Mouse (Mus musculus) heart, embryonic 12.5 days (tissue): ENCODE results near the gene Mical3. TPM values are rescaled to one million over a fixed set of nuclear protein-coding genes. Genes with fewer than 3 reads are reported as not detected.

Source experiments
- ATAC-seq: fragments of 200-750 bp; cut with Nextera tagmentation; 2 replicates; pipeline ENCODE4 v1.8.0; 2017; ENCODE audit warnings: moderate TSS enrichment, moderate library complexity; ENCODE audit not compliant: insufficient number of reproducible peaks, low FRiP score
- H3K27ac ChIP-seq: fragments of 300-500 bp; sonication (generic); 2 replicates; pipeline ENCODE4 v1.5.1; 2016; ENCODE audit warnings: mild to moderate bottlenecking, moderate library complexity; ENCODE audit not compliant: poor library complexity, severe bottlenecking
- H3K27me3 ChIP-seq: fragments of 300-500 bp; sonication (generic); replicated peaks from 2 replicates; pipeline ENCODE4 v1.6.1; 2016; ENCODE audit warnings: mild to moderate bottlenecking, moderate library complexity
- H3K36me3 ChIP-seq: fragments of 300-500 bp; sonication (generic); 2 replicates; pipeline ENCODE4 v1.6.1; 2016; ENCODE audit warnings: mild to moderate bottlenecking, moderate library complexity
- H3K4me1 ChIP-seq: fragments of 300-500 bp; sonication (generic); replicated peaks from 2 replicates; pipeline ENCODE4 v1.6.1; 2016; ENCODE audit warnings: mild to moderate bottlenecking
- H3K4me2 ChIP-seq: fragments of 300-500 bp; sonication (generic); 2 replicates; pipeline ENCODE4 v1.6.1; 2016; ENCODE audit warnings: mild to moderate bottlenecking, moderate library complexity
- H3K4me3 ChIP-seq: fragments of 300-500 bp; sonication (generic); 2 replicates; pipeline ENCODE4 v1.5.1; 2016; ENCODE audit warnings: mild to moderate bottlenecking
- H3K9ac ChIP-seq: fragments of 300-500 bp; sonication (generic); 2 replicates; pipeline ENCODE4 v1.6.1; 2016; ENCODE audit warnings: mild to moderate bottlenecking, moderate library complexity
- H3K9me3 ChIP-seq: fragments of 300-500 bp; sonication (generic); replicated peaks from 2 replicates; pipeline ENCODE4 v1.6.1; 2016; ENCODE audit warnings: mild to moderate bottlenecking, moderate library complexity
- WGBS: fragments of 180-500 bp; shearing (Covaris S2); methylation state at CpG from one replicate; pipeline ENCODE4 v1.1.7; 2016; 5-methylcytosine and 5-hydroxymethylcytosine counted together
- polyA plus RNA-seq: library from polyadenylated mRNA; unstranded; fragments of >200 nt; fragmentation: Nextera tagmentation; extraction: Ambion mirVana; gene quantifications from 2 replicates; pipeline ENCODE4 v1.2.1, GENCODE M21; 2016

Gene Mical3
- polyA plus RNA-seq, 1 experiment from 2014 or later, result 37.4 TPM

GRCm38 (mm10) chr6:121048696-121049095 is 82.1 kb downstream of the Mical3 start:
- H3K4me3 ChIP-seq, result no peak overlapping the region
- H3K4me1 ChIP-seq, result peaks cover 89% of the 10 kb centered on the region
- H3K36me3 ChIP-seq, result no peaks in the 10 kb centered on the region
- H3K9ac ChIP-seq, result no peak overlapping the region
- no peaks in the 10 kb centered on the region for H3K27me3 ChIP-seq
- H3K9me3 ChIP-seq, result no peaks in the 10 kb centered on the region
- H3K27ac ChIP-seq, result no peak overlapping the region
- H3K4me2 ChIP-seq, result no peak overlapping the region
- ATAC-seq, result no peak
- WGBS, result 80% methylated on average over 8 of the region's 8 CpGs

GRCm38 (mm10) chr6:121045345-121046080 is 85.3 kb downstream of the Mical3 start:
- ATAC-seq, result no peak
- 68% methylated on average over 20 of the region's 20 CpGs for WGBS
- no peak overlapping the region for H3K4me2 ChIP-seq

GRCm38 (mm10) chr6:121043434-121044189 is 87.2 kb downstream of the Mical3 start:
- no peak overlapping the region for H3K9ac ChIP-seq
- WGBS, result 64% methylated on average over 14 of the region's 14 CpGs
- no peaks in the 10 kb centered on the region for H3K9me3 ChIP-seq
- H3K27me3 ChIP-seq, result no peaks in the 10 kb centered on the region
- peaks cover 67% of the 10 kb centered on the region for H3K4me1 ChIP-seq
- H3K4me3 ChIP-seq, result no peak overlapping the region
- ATAC-seq, result no peak
- H3K27ac ChIP-seq, result no peak overlapping the region
- no peak overlapping the region for H3K4me2 ChIP-seq
- peaks cover 36% of the 10 kb centered on the region for H3K36me3 ChIP-seq

More at GRCm38 (mm10) chr6:121045345-121046080, 85.3 kb downstream of the Mical3 start:
- peaks cover 75% of the 10 kb centered on the region for H3K4me1 ChIP-seq
- no peak overlapping the region for H3K27ac ChIP-seq
- no peak overlapping the region for H3K9ac ChIP-seq
- no peak overlapping the region for H3K4me3 ChIP-seq
- no peaks in the 10 kb centered on the region for H3K27me3 ChIP-seq
- H3K36me3 ChIP-seq, result peaks cover 17% of the 10 kb centered on the region
- H3K9me3 ChIP-seq, result no peaks in the 10 kb centered on the region

- no peak for ATAC-seq
- Histone ChIP-seq H3K9ac (no peak overlapping the region), H3K4me1 (peaks cover 42% of the 10 kb centered on the region), H3K4me3 (no peak overlapping the region), H3K9me3 (no peaks in the 10 kb centered on the region), H3K36me3 (peaks cover 73% of the 10 kb centered on the region), H3K27me3 (no peaks in the 10 kb centered on the region), H3K4me2 (no peak overlapping the region), H3K27ac (no peak overlapping the region)
- 78% methylated on average over 3 of the region's 3 CpGs for WGBS
Observed at GRCm38 (mm10) chr6:121039719-121040118, 91.1 kb downstream of the Mical3 start.

- Histone ChIP-seq H3K9ac (no peak overlapping the region), H3K4me2 (no peak overlapping the region), H3K27ac (no peak overlapping the region), H3K9me3 (no peaks in the 10 kb centered on the region), H3K27me3 (no peaks in the 10 kb centered on the region), H3K36me3 (peaks cover 77% of the 10 kb centered on the region), H3K4me1 (peaks cover 38% of the 10 kb centered on the region), H3K4me3 (no peak overlapping the region)
- ATAC-seq, result no peak
- 70% methylated on average over 9 of the region's 9 CpGs for whole genome bisulfite sequencing
Observed at GRCm38 (mm10) chr6:121039286-121039685, 91.5 kb downstream of the Mical3 start.

GRCm38 (mm10) chr6:121037086-121037485 is 93.7 kb downstream of the Mical3 start:
- ATAC-seq, result no peak
- Histone ChIP-seq H3K4me2 (no peak overlapping the region), H3K36me3 (peaks cover 96% of the 10 kb centered on the region), H3K27ac (no peak overlapping the region), H3K4me1 (peaks cover 22% of the 10 kb centered on the region), H3K4me3 (no peak overlapping the region), H3K27me3 (no peaks in the 10 kb centered on the region), H3K9me3 (peaks cover 3% of the 10 kb centered on the region; the same call in 1 of the 2 replicates), H3K9ac (no peak overlapping the region)
- 52% methylated on average over 4 of the region's 4 CpGs for WGBS

- Histone ChIP-seq H3K4me3 (no peak overlapping the region), H3K27me3 (no peaks in the 10 kb centered on the region), H3K36me3 (peaks cover 96% of the 10 kb centered on the region), H3K4me1 (peaks cover 18% of the 10 kb centered on the region), H3K27ac (peak overlapping the region; percentile 65; the same call in 1 of the 2 replicates), H3K9me3 (peaks cover 3% of the 10 kb centered on the region; the same call in 1 of the 2 replicates), H3K9ac (no peak overlapping the region), H3K4me2 (no peak overlapping the region)
- ATAC-seq, result no peak
- WGBS, result 68% methylated on average over 3 of the region's 3 CpGs
Observed at GRCm38 (mm10) chr6:121035929-121036328, 94.9 kb downstream of the Mical3 start.

- Histone ChIP-seq H3K4me3 (no peak overlapping the region), H3K9me3 (peaks cover 3% of the 10 kb centered on the region; the same call in 1 of the 2 replicates), H3K9ac (no peak overlapping the region), H3K36me3 (peaks cover 97% of the 10 kb centered on the region), H3K4me2 (no peak overlapping the region), H3K4me1 (peaks cover 18% of the 10 kb centered on the region), H3K27ac (peak overlapping the region; percentile 65), H3K27me3 (no peaks in the 10 kb centered on the region)
- ATAC-seq, result no peak
- 54% methylated on average over 12 of the region's 12 CpGs for WGBS
Observed at GRCm38 (mm10) chr6:121035268-121035667, 95.5 kb downstream of the Mical3 start.

- 90% methylated on average over 3 of the region's 3 CpGs for WGBS
- no peak overlapping the region for H3K4me2 ChIP-seq
- H3K9me3 ChIP-seq, result peaks cover 3% of the 10 kb centered on the region; the same call in 1 of the 2 replicates
- H3K27ac ChIP-seq, result no peak overlapping the region
- no peak overlapping the region for H3K9ac ChIP-seq
- no peaks in the 10 kb centered on the region for H3K27me3 ChIP-seq
- peaks cover 97% of the 10 kb centered on the region for H3K36me3 ChIP-seq
- H3K4me1 ChIP-seq, result peaks cover 9% of the 10 kb centered on the region
- no peak overlapping the region for H3K4me3 ChIP-seq
- no peak for ATAC-seq
Observed at GRCm38 (mm10) chr6:121033250-121033649, 97.5 kb downstream of the Mical3 start.

GRCm38 (mm10) chr6:121031370-121031769 is 99.4 kb downstream of the Mical3 start:
- 88% methylated on average over 7 of the region's 7 CpGs for WGBS
- peaks cover 3% of the 10 kb centered on the region; the same call in 1 of the 2 replicates for H3K9me3 ChIP-seq
- ATAC-seq, result no peak
- peaks cover 17% of the 10 kb centered on the region for H3K4me1 ChIP-seq
- H3K9ac ChIP-seq, result no peak overlapping the region
- H3K36me3 ChIP-seq, result peaks cover 96% of the 10 kb centered on the region
- no peak overlapping the region for H3K27ac ChIP-seq
- H3K4me3 ChIP-seq, result no peak overlapping the region
- no peaks in the 10 kb centered on the region for H3K27me3 ChIP-seq
- no peak overlapping the region for H3K4me2 ChIP-seq

GRCm38 (mm10) chr6:121029897-121030589 is 100.8 kb downstream of the Mical3 start:
- H3K4me3 ChIP-seq, result no peak overlapping the region
- H3K9me3 ChIP-seq, result peaks cover 3% of the 10 kb centered on the region; the same call in 1 of the 2 replicates
- peaks cover 13% of the 10 kb centered on the region for H3K4me1 ChIP-seq
- H3K36me3 ChIP-seq, result peaks cover 93% of the 10 kb centered on the region
- ATAC-seq, result no peak
- WGBS, result 86% methylated on average over 19 of the region's 19 CpGs
- H3K4me2 ChIP-seq, result no peak overlapping the region
- no peak overlapping the region for H3K9ac ChIP-seq
- no peak overlapping the region for H3K27ac ChIP-seq
- H3K27me3 ChIP-seq, result no peaks in the 10 kb centered on the region
